Mouse (Mus musculus) intestine, embryonic 16.5 days (tissue): Measurements from ENCODE around the gene Iqgap2. TPM values are rescaled to one million over a fixed set of nuclear protein-coding genes. Genes with fewer than 3 reads are reported as not detected.

Experiments used
- ATAC-seq: fragments of 200-750 bp; cut with Nextera tagmentation; 2 replicates; pipeline ENCODE4 v1.8.0; 2017; ENCODE audit warnings: moderate TSS enrichment, moderate library complexity
- H3K27ac ChIP-seq: fragments of 300-500 bp; sonication (generic); 2 replicates; pipeline ENCODE4 v1.5.1; 2014; ENCODE audit warnings: mild to moderate bottlenecking, low read length
- H3K27me3 ChIP-seq: fragments of 300-500 bp; sonication (generic); replicated peaks from 2 replicates; pipeline ENCODE4 v1.6.1; 2014; ENCODE audit warnings: low read length, control low read depth, mixed read lengths; ENCODE audit not compliant: control insufficient read depth, insufficient read depth
- H3K36me3 ChIP-seq: fragments of 300-500 bp; sonication (generic); 2 replicates; pipeline ENCODE4 v1.6.1; 2014; ENCODE audit warnings: low read length, control low read depth; ENCODE audit not compliant: control insufficient read depth, insufficient read depth
- H3K4me1 ChIP-seq: fragments of 300-500 bp; sonication (generic); 2 replicates; pipeline ENCODE4 v1.6.1; 2014; ENCODE audit warnings: low read length, control low read depth, mixed read lengths; ENCODE audit not compliant: control insufficient read depth, insufficient read depth
- H3K4me2 ChIP-seq: fragments of 300-500 bp; sonication (generic); 2 replicates; pipeline ENCODE4 v1.6.1; 2014; ENCODE audit warnings: low read depth, low read length, control low read depth
- H3K4me3 ChIP-seq: fragments of 300-500 bp; sonication (generic); 2 replicates; pipeline ENCODE4 v1.5.1; 2014; ENCODE audit warnings: mild to moderate bottlenecking, low read length
- H3K9ac ChIP-seq: fragments of 300-500 bp; sonication (generic); 2 replicates; pipeline ENCODE4 v1.6.1; 2014; ENCODE audit warnings: low read depth, low read length
- H3K9me3 ChIP-seq: fragments of 300-500 bp; sonication (generic); 2 replicates; pipeline ENCODE4 v1.6.1; 2016; ENCODE audit warnings: low read length, control low read depth; ENCODE audit not compliant: control insufficient read depth
- WGBS: fragments of 180-500 bp; shearing (Covaris S2); extraction: QIAGEN DNeasy Blood & Tissue Kit; methylation state at CpG from one replicate; pipeline ENCODE4 v1.1.7; 2014; 5-methylcytosine and 5-hydroxymethylcytosine counted together
- polyA plus RNA-seq: library from polyadenylated mRNA; unstranded; fragments of >200 nt; fragmentation: Nextera tagmentation; extraction: Ambion mirVana; gene quantifications from 2 replicates; pipeline ENCODE4 v1.2.1, GENCODE M21; 2015

Gene Iqgap2
- polyA plus RNA-seq, 1 experiment from 2014 or later, result 29.4 TPM

DNA sequence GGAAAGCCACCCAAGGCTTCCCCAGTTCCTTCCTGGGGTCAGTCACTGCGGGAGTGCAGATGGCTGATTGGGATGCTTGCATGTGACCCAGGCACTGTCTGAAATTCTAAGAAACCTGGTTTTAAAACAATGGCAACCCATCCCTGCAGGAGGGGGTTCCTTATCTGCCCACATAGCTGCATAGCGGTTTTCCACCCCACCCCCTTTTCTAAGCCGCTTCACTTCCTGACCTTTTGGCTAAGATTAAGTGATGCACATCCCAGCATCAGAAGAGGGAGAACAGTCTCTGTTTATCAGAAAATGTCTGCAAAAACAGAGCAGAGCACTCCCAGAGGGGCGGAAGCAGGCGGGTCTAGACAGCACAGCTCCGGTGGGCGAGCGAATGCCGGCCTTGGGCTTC lies 234.6 kb downstream of the Iqgap2 start:
- no peaks in the 10 kb centered on the region for H3K9me3 ChIP-seq
- H3K9ac ChIP-seq, result no peak overlapping the region
- WGBS, result 65% methylated on average over 9 of the region's 9 CpGs
- no peaks in the 10 kb centered on the region for H3K36me3 ChIP-seq
- no peaks in the 10 kb centered on the region for H3K27me3 ChIP-seq
- H3K4me2 ChIP-seq, result no peak overlapping the region
- no peak overlapping the region for H3K27ac ChIP-seq
- 0 out of 2 replicates have a peak, but pooled peaks cover 3% of the 10 kb centered on the region for H3K4me1 ChIP-seq
- no peak overlapping the region for H3K4me3 ChIP-seq
- ATAC-seq, result no peak

DNA sequence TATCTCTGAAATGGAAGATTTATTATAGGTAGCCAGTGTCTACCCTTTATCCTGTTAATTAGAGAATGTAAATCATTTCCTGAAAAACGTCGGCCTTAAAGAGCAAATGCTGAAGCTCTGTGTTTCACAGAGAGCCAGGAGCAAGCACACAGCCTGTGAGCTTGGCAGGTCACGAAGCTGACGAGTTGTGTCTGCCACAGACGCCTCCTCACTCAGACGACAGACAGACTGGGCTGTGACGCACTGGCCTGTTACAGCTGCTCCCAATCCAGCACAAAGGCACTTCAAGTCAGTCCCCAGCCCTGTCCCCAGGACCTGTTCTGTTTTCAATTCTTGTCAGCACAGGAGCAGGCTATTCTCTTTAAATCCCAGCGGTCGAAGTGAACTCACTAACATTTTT lies 236.4 kb downstream of the Iqgap2 start:
- no peaks in the 10 kb centered on the region for H3K27me3 ChIP-seq
- 38% methylated on average over 9 of the region's 9 CpGs for WGBS
- 0 out of 2 replicates have a peak, but pooled peaks cover 3% of the 10 kb centered on the region for H3K4me1 ChIP-seq
- no peak overlapping the region for H3K4me3 ChIP-seq
- peak; percentile 56; the same call in 1 of the 2 replicates for ATAC-seq
- H3K9me3 ChIP-seq, result no peaks in the 10 kb centered on the region
- H3K9ac ChIP-seq, result 0 out of 2 replicates have a peak overlapping the region, but pooled peaks have one; percentile 4
- 0 out of 2 replicates have a peak overlapping the region, but pooled peaks have one; percentile 8 for H3K27ac ChIP-seq
- no peak overlapping the region for H3K4me2 ChIP-seq
- no peaks in the 10 kb centered on the region for H3K36me3 ChIP-seq

DNA sequence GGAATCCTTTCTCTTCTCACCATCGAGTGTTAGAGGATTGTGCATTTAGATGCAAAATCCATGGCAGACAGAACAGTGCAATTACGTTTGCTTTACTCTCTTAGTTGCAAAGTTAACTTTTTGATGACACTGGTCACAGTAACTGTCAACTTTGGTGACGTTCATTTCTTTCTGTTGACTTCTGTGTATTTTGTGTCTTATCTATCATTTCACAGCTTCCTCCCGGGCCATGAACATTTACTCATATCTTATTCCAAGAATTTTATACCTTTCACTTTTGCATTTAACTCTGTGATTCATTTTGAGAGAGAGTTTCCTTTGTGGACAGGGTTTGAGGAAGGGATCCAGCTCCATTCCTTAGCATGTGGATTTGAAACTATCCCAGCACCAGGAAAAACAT lies 238.0 kb downstream of the Iqgap2 start:
- H3K9ac ChIP-seq, result no peak overlapping the region
- no peak overlapping the region for H3K27ac ChIP-seq
- no peak overlapping the region for H3K4me2 ChIP-seq
- 0 out of 2 replicates have a peak, but pooled peaks cover 3% of the 10 kb centered on the region for H3K4me1 ChIP-seq
- H3K36me3 ChIP-seq, result no peaks in the 10 kb centered on the region
- no peak for ATAC-seq
- 83% methylated on average over 4 of the region's 4 CpGs for WGBS
- no peaks in the 10 kb centered on the region for H3K27me3 ChIP-seq
- no peaks in the 10 kb centered on the region for H3K9me3 ChIP-seq
- H3K4me3 ChIP-seq, result no peak overlapping the region

DNA sequence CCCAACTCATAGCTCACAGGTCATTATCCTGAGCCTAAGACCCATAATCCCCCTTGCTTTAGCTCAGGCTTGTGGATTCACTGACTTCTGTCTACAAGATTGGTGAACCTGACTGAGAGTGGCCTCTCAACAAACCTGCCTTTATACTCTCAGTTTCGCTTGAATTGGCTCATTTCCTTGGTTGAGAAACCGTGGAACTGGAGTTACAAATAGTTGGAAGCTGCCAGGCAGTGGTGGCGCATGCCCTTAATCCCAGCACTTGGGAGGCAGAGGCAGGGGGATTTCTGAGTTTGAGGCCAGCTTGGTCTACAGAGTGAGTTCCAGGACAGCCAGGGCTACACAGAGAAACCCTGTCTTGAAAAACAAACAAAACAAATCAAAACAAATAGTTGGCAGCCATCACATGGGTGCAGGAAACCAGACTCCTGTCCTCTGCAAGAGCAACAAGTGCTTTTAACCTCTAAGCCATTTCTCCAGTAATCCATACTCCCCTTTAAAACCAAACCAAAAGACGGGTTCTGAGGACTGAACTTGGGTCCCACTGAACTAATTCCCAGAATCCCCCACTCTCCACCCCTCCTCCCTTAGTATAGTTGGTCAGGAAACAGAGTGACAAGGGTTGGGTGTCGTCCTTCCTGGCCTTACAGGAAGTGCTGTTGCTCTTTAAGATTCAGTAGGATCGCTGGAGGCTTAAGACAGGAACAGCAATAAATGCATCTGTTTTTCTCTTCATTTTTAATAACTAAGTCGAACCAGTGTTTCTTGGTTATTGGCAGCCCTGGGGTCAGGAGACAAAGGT lies 239.7 kb downstream of the Iqgap2 start:
- no peak for ATAC-seq
- Histone ChIP-seq H3K4me3 (no peak overlapping the region), H3K4me1 (0 out of 2 replicates have a peak, but pooled peaks cover 3% of the 10 kb centered on the region), H3K9me3 (no peaks in the 10 kb centered on the region), H3K27me3 (no peaks in the 10 kb centered on the region), H3K36me3 (no peaks in the 10 kb centered on the region), H3K27ac (no peak overlapping the region), H3K4me2 (no peak overlapping the region), H3K9ac (no peak overlapping the region)
- WGBS, result 81% methylated on average over 7 of the region's 7 CpGs

DNA sequence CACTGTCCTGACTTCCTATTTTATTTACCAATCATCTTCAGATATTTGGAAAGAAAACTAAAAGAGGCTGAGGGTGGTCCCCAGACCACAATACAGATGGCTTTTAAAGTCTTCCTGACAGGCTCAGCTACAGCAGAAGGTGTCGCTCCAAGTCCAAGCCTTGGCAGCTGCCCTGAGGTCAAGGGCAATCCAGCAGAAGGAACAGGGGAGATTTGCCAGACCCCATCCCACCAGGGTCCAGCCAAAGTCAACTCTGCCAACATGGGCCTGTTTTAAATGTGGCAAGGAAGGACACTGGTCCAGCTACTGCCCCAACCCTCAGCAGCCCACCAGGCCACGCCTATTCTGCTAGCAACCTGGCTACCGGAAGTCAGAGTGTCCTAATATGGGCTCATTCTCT lies 241.8 kb downstream of the Iqgap2 start:
- no peak for ATAC-seq
- H3K4me3 ChIP-seq, result no peak overlapping the region
- no peak overlapping the region for H3K27ac ChIP-seq
- H3K27me3 ChIP-seq, result no peaks in the 10 kb centered on the region
- H3K4me1 ChIP-seq, result no peaks in the 10 kb centered on the region
- H3K36me3 ChIP-seq, result no peaks in the 10 kb centered on the region
- no peaks in the 10 kb centered on the region for H3K9me3 ChIP-seq
- no peak overlapping the region for H3K9ac ChIP-seq
- WGBS, result 79% methylated on average over 3 of the region's 3 CpGs
- H3K4me2 ChIP-seq, result no peak overlapping the region

DNA sequence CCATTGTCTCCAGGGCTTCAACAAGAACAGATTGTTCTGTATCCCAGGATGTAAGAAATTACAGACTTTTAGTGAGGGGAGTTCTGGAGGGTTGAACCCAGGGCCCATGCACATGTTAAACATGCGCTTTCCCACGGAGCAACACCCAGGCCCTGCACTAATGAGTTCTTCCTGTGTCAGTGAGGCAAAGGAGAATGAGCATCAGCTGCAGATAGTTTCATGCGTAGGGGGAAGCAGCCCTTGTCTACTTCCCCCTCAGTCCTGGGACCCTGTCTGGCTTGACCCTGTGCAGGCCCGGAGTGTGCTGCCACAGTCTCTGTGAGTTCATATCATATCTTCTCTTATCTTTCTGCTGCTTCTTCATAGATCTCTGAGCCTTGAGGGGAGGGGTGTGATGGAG lies 244.5 kb downstream of the Iqgap2 start:
- Histone ChIP-seq H3K27ac (no peak overlapping the region), H3K9ac (no peak overlapping the region), H3K4me1 (peaks cover 3% of the 10 kb centered on the region; the same call in 1 of the 2 replicates), H3K27me3 (no peaks in the 10 kb centered on the region), H3K4me3 (no peak overlapping the region), H3K4me2 (no peak overlapping the region), H3K36me3 (no peaks in the 10 kb centered on the region), H3K9me3 (no peaks in the 10 kb centered on the region)
- ATAC-seq, result no peak
- 50% methylated on average over 4 of the region's 4 CpGs for WGBS

DNA sequence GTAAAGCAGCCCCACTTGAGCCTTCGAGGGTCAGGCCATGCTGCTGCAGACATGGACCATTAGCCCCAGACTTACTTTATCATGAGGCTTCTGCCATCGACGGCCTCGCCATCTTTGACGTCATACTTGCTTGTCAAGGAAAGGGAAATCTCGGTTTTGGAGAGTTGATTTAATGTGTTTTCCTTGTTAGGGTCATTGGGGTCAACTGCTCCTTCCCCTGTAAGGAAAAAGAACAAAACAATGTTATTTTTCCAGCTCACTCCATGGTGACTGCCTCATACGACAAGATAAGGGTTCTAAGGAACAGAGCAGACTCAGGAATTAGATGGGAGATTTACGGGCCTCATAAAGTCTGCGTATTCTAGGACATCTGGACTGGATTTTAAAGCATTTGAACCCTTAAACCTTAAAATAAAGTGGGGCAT lies 245.0 kb downstream of the Iqgap2 start:
- Histone ChIP-seq H3K4me2 (no peak overlapping the region), H3K27ac (no peak overlapping the region), H3K4me3 (no peak overlapping the region), H3K27me3 (no peaks in the 10 kb centered on the region), H3K4me1 (peaks cover 5% of the 10 kb centered on the region), H3K9ac (no peak overlapping the region), H3K36me3 (no peaks in the 10 kb centered on the region), H3K9me3 (no peaks in the 10 kb centered on the region)
- no peak for ATAC-seq
- 38% methylated on average over 9 of the region's 9 CpGs for WGBS

DNA sequence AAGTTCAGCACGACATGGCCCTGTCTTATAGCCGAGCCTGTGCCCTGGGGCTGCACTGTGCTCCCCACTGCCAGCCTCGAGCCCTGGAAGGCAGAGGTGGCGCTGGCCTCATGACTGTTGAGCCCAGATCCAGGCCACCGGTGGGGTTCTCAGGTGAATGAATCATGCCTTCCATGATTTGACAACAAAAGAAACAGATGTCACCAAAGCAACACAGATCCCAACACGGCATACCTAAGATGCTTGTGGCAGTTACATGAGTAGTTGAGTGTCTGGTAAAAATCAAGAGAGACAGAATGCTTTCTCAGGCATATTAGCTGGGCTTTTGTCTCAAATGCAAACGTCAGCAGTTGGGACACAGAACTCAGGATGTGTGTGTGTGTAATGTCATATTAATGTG lies 248.0 kb downstream of the Iqgap2 start:
- Histone ChIP-seq H3K36me3 (no peaks in the 10 kb centered on the region), H3K27me3 (no peaks in the 10 kb centered on the region), H3K27ac (no peak overlapping the region), H3K9me3 (no peaks in the 10 kb centered on the region), H3K4me1 (peaks cover 17% of the 10 kb centered on the region), H3K4me2 (no peak overlapping the region), H3K4me3 (no peak overlapping the region), H3K9ac (no peak overlapping the region)
- 55% methylated on average over 7 of the region's 7 CpGs for WGBS
- ATAC-seq, result no peak

DNA sequence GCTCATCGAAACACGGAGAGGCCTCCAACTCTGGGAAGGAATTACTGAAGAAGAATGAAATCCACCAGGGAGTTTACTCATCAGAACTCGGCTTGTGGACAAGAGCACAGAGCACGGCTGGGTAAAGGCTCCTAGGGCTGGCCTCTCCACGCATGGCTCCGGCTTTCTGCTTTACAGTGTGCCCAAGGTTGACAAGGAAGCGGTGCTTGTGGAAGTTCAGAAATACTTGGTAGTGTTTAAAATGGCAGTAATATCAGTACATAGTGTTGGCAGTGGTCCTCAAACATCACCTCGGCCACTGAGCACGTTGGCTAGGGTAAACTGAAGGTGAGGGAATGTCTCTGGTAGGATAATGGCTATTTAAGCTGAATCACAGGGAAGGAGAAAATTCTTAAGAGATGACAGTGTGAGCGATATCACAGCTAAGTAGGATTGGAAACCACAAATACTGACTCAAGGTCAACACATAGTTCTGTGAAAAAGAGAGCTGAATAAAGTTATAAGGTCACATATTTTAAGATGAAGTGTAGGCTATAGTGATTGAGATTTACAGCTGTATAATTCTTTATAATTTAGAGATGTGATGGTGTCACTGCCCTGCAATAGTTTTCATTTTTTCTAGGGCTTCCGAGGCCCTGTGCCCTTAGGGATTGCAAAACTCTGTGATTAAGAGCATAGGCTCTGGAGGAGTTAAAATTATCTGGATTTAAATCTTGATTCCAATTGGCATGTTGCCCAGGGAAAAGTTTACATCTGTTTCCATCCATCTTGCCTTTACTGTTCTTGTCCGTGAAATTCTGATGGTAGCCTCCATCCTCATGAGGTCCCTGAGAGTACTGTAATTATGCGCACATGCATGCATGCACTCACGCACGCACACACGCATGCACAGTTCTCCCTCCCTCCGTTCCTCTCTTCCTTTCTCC lies 250.4 kb downstream of the Iqgap2 start:
- WGBS, result 78% methylated on average over 17 of the region's 17 CpGs
- Histone ChIP-seq H3K4me1 (peaks cover 18% of the 10 kb centered on the region), H3K9me3 (no peaks in the 10 kb centered on the region), H3K4me2 (no peak overlapping the region), H3K9ac (no peak overlapping the region), H3K27me3 (no peaks in the 10 kb centered on the region), H3K27ac (no peak overlapping the region), H3K36me3 (no peaks in the 10 kb centered on the region), H3K4me3 (no peak overlapping the region)
- no peak for ATAC-seq
